Mouse (Mus musculus): ENCODE results near the gene Sec14l2.

Gene Sec14l2

DNA sequence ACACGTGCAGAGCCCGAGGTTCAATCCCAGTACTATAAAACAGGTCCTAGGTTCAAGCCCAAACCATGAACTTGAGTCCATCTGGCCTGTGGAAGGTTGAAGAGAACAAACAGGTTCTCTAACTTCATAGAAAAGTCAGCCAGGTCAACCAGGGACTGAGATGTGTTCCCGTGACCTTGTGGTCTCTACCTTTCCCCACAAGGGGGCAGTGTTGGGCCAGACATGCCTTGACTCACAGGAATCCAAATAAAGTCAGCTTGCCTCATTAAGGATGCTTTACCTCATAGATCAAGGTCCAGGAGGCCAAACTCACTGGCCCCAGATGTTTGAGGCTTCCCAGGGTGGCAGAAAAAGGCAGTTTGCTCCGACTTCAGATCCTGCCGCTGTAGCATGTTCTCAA, 69.6 kb downstream of the Sec14l2 start:
- peak; percentile 70 for DNase-seq (ENCODE audit: low spot score)

DNA sequence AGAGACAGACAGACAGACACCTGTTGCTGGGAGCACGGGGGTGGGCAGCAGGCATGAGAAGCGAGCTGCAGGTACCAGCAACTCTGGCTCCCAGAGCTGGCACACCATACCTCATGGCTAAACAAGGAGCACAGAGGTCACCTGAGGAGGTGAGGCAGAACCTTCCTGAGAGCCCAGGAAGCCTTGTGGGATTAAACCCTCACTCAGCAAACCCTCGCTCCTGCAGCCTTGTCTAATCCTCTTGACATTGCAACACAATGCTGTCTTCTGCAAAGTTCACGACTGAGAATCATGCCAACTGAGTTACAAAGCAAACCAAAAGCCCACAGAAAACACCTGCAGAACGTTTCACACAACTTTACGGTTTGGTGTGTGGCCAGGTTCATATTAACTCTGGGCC, 74.8 kb downstream of the Sec14l2 start:
- no peak for DNase-seq (ENCODE audit: low spot score)

DNA sequence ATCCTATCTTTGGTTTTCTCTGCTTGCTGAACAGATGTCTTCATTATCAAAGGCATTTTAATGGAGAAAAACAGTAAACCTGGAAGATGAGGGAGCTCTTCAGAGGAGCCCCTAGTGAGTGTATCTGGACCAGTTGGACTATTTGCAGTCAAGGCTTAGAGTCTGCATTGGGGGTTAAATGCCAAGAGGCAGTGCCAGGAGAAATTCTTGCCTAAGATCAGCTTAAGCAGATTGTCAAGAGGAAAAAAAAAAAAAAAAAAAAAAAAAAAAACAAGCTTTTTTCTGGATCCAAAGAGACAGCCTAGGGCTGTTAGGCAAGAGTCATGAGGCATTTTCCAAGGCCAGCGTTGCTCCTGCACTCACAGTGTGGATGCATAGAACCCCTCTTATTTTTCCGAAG, 75.4 kb downstream of the Sec14l2 start:
- no peak for DNase-seq (ENCODE audit: low spot score)
